Mouse (Mus musculus) CD4-positive, CD25-positive, alpha-beta regulatory T cell, adult 4 months (primary cell): ENCODE results near the gene Mphosph10. TPM values are rescaled to one million over a fixed set of nuclear protein-coding genes. Genes with fewer than 3 reads are reported as not detected.

Source experiments
- ATAC-seq: one replicate; pipeline ENCODE4 v1.8.0; 2017
- polyA plus RNA-seq, 2 experiments: library from polyadenylated mRNA; unstranded; fragments of 100-300 nt; shearing (Covaris generic); gene quantifications; one replicate each; pipeline ENCODE4 v1.2.1; 2017

Mphosph10 gene
- 10 to 100 TPM; 53.8 to 64.5 TPM for polyA plus RNA-seq

DNA sequence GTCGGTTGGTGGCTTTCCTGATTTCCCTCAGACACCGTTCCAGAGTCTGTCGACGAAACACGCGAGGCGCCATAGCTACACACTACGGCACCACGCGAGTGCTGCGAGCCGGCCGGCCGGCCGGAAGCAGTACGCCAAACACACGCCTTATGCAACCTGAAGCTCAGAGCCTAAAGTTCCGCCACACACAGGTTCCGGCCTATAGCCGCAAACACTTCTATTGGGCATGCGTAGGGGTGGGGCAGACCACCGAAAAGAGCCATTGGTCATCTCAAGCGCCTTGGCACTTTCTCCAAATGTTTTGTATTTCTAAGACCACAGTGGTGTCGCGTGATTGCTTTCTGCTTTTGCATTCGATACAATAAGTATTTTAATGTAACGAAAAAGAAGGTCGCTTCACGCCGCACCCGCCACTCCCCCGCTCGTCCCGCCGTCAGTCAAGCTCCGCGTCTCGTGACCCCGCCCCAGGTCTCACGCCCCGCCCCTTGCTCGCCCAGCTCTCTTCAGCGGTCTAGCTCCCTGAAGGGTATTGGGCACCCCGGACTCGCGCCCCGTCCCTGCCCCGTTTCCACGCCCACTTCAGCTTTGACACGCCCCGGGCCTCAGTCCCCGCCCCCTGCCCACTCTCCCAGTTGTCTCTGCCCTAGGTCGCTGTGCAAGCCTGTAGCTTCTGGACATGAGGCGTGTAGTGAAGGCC lies at the start of gene Mphosph10, which contains the start of gene Mcee:
Gene Mphosph10 (minus strand): TSS at position 147 of the 697 bp plus-strand sequence.
Gene Mcee (plus strand): TSS at position 486 of the 697 bp plus-strand sequence.
- ATAC-seq = peak; percentile 87

DNA sequence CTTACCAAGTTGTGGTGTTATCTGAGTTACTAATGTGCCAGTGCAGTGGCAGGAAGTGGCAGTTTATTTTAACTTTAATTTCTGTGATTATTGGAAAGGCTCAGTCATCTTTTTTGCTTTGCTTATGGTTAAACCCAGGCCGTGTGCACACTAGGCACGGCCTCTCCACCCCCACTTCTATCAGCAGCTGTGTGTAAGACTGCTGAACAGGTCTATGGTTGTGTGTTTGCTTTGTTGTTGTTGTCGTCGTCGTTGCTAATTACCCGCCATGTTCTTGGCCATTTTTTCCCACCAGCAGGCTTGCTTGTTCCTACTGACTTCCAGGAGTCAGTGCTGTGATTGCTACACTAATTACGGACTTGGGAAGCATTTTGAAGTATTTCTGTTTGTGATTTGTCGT lies 48.5 kb upstream of the Mphosph10 start:
- ATAC-seq = no peak

DNA sequence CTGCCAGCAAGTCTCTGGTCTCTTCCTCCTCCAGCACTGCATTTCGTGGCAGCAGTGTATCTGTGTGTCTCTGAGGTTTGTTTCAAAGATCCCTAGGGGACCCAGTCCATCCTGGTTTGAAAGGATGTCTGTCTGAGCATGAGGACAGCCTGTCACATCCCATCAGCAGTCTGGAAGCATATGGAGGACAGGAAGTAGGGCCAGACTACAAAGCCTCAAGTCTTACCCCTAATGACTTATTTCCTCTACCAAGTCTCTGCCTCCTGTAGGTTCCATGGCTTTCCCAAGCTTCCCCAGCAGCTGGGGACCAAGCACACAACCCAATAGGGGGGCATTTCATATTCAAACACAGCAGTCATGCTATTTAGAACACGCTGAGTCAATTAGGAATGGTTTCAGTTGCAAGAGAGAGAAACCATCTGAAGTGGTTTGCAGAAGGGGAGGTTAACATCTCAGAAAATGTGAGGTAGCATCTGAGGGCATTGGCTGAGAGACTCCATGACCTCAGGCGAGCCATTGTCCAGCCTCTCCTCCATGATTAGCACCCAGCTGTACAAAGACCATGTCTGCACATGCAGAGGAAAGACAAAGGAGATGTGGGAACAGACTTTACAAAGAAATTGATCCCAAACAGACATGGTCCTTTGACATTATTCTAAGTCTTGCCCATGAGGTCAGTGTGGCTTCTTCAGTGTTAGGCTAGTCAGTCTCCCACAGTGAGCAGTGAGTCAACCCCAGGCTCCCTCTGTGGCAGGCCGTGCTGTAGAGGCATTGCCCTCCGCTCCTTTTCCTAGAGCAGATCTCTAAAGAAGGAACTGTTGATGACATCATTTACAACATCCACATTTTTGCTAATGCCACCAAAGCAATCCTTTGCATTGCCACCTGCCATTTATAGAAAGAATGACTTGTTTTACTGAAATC lies 47.8 kb upstream of the Mphosph10 start:
- no peak for ATAC-seq

DNA sequence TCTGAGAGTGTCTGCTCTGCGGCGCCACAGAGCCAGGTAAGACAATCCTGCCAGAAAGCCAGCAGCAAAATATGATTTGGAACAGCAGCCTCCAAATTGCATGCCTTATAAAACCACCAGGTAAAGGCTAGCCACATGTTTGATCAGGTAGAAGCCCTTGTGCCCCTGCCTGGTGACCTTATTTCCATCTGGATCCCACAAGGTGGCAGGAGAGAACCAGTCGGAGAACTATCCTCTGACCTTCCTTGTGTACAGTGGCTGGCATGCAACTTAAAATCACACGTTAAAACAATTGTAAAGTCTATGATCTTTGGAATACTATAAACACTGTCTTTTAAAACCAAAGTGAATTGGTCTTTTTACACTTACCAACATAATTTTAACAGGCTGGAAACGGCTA lies 32.8 kb upstream of the Mphosph10 start:
- ATAC-seq = no peak

DNA sequence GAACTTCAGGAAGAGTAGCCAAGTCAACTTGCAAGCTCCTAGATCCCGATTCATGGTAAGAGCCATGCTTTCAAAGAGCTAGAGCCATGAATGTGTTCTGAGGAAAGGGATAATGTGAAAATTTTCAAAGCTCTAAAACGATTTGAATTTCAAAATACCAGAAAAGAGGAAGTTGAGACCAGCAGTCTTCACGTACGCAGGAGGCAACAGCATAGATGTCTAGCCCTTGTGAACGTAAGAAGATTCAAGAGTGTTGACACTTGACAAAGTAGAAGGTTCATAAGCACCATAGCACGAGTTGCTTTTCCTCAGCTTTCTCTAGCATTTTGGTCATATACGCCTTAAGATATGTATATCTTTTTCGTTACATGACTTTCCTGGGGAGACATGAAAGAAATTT lies 11.9 kb upstream of the Mphosph10 start:
- no peak for ATAC-seq

DNA sequence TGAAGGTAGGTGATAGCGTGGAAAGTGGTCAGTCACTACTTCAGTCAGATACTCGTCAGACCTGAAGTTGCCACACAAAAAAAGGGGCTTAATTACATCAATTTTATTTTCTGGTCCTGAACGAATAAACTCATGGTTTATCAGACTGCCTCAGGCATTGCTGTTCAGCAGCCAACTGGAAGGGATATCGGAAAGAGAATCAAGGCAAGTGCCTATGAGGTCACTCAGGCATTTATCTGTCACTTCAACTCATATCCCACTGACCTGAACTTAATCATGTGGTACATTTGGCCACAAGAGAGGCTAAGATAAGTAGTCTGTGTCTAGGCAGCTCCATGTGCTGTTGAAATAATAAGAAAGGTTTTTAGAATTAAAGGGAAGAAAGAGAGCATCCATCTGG lies 10.4 kb upstream of the Mphosph10 start:
- ATAC-seq = no peak

DNA sequence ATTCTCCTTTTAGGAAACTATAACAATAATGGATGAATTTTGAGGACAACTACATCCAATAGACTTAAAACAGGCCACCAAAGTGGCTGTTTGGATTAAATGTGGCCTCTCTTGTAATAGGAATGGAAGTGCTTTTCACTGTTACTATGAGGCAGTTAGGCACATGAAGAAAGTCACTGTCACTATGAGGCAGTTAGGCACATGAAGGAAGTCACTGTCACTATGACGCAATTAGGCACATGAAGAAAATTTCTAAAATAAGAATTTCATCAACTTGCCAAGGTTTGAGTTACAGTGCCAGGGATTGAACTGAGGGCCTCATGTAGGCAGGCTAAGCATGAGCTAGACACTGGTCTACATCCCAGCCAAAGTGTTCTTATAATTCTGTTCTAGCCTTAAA lies 8.7 kb upstream of the Mphosph10 start:
- ATAC-seq = no peak

DNA sequence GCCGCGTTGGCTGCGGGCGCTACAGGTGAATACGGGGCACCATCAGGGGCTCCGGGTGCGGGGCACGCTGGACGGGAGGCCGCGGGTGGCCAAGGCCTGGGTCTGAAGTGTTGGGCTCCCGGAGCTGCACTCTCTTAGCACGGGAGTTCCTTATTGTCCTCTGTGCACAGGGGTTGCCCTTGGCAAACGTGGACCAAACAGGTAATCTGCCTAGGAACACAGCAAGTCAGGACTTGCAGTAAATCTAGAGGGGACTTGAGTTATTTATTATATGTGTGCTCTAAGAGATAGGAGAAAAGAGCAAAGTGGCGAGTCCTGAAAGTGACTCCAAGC lies 717 bp upstream of the Mphosph10 start:
- peak; percentile 21 for ATAC-seq

DNA sequence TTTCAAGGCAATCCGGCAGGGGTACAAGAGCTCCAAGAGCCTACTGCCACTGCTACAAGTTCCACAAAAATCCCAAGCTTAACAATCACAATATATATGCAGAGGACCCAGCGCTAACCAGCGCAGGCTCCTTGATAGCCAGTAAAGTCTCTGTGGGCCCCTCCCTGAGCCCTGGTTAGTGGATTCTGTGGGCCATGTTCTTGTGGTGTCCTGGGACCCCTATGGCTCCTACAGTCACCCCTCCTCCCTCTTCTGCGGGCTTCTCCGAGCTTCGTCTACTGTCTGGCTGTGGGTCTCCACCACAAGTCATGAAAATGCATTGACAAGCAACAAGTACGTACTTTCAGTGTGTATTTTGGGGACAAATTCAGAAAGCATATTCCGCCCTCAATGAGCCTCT lies 589 bp downstream of the Mphosph10 start:
- ATAC-seq = no peak

DNA sequence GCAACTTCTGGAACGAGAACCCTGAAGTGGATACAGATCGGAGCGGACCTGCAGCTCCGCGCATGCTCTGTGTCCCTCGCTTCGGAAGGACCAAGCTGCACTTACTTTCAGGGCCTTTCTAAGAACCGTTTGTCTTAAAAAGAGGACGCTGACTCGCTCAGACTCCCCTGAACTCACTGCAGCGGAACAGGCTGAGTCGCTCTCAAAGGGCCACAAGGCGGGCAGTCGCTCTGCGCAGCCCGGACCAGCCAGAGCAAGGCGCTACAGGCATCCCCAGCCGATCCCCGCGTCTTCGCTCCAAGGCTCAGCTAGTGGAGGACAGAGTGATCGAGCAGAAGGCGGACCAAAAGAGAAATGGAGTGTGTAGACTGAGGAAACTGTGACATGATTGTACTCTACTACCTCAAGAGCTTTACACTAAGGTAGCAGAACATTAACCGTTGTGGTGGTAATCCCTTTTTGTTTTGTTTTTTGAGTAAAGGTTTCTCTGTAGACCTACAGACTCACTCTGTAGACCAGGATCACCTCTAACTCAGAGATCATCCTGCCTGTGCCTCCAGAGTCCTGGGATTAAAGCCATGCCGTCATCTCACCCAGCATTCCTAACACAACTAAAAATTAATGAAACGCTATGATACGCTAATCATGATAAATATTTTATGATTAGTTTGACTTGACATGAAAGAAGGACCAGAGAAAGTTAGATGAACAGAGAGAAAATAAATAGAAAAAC lies 18.1 kb downstream of the Mphosph10 start, which contains the start of gene Fan1:
Gene Fan1 (minus strand): TSS at position 266 of the 733 bp plus-strand sequence.
- peak; percentile 97 for ATAC-seq

DNA sequence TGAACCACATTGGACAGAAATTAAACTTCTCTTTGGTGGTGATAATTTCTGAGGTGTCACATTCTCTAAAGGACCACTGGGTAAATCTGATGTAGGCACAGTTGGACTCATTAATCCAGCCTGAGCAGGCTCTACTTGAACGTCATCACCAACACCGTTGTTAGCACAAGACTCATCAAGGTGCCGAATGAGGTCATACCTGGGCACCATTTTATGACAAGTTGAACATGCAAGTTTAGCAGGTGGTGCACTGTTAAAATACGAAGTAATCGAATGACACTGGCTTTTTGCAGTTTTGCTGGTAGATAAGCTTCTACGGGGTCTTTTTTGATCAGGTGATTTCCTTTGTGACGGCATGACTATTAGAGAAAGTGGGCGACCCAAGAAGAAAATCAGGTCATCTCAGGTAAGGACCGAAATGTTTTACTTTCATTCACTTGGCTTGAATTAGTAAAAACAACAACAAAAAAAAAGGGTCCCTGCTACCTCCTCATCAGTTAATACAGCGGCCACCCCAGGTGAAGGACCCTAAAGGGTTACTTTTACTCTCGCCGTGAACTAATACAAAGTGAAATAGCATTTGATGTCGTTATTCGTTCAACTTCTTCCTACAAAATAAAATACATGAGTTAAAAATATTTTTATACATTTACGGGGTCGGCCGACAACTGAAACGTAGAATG lies 18.8 kb downstream of the Mphosph10 start:
- ATAC-seq = peak; percentile 36

DNA sequence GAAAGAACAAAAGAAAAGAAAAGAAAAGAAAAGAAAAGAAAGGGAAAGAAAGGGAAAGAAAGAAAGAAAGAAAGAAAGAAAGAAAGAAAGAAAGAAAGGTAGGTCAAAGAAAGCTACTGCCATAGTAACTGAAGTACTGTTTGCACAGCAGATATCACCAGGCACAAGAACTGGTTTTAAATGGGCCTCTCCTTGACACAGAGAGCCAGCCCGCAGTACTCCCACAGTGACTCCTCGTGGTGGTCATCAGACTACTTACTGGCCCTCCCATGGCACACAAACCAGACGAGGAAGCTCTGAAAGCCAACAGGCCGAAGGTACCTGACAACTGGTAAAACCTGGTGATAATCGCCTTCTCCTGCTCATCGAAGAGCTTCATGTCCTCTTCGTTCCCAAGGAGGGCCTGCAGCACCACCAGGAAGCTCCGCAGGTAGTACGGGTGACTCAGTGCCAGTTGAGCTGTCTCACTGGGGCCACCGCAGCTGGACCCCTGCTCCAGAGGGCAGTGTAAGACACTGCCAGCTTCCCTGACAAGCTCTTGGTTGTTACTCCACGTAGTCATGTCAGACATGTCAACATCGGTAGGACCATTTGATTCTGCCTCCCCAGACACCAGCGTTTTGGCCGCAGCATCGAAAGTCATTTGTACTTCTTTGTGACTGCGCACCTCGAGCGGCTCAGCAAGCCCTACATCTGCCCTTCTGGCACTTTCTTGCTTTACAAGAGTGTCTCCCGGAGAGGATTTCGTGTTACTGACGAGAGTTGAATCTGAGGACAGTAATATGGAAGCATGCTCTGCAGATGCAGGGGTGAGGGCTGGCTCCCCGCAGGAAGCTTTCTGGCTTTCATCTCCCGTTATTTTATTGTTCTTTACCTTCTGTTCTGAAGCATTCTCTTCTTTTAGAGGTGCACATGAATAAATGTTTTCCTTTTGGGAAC lies 19.9 kb downstream of the Mphosph10 start:
- ATAC-seq = no peak

DNA sequence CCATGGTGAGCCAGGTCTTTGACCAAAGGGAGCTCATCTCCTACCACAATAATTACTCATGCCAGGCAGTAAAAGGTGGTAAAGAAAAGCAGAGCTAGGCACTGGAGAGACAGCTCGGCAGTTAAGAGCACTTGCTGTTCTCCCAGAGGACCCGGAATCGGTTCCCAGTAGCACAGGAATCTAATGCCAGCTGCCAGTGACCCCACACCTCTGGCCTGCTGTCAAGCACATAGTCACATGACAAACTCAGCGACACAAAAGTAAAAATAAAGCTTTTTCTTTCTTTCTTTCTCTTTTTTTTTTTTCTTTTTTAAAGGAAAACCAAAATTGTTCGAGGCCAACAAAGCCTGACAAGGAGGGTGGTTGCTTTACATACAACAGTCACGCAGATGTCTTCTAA lies 22.2 kb downstream of the Mphosph10 start:
- ATAC-seq = no peak

DNA sequence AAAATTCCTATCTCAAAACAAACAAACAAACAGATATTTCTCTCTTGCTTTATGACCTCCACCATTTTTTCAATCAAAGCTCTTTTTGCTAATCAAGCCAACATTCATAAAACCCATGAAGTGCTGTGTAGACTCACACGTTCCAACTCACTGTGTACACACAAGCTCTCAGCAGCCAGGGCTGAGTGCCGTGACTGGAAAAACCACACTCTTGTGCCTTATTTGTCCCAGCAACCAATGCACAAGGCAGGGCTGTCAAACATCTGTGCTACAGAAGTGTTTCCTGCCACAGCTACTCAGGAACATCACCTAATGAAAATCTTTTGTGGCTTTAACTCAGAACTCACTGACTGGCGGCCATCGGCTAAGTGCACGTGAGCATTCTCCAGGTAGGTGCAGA lies 26.2 kb downstream of the Mphosph10 start:
- ATAC-seq = no peak

DNA sequence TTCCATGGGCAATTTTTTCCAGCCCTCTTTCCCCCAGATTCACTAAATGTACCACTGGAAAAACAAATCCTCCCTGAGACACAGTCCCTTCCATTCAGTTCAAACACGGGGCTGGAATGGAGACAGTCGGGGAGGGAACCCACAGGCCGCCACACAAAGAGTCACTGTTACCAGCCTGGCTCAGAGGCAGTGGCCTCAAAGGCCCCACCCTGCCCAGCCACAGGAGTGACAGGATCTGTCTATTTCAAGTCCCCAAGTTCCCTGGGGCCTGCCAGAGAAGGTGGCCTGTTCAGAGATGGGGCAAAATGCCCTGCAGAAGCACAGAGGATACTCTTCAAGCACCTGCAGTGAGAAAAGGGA lies 31.5 kb downstream of the Mphosph10 start:
- no peak for ATAC-seq

DNA sequence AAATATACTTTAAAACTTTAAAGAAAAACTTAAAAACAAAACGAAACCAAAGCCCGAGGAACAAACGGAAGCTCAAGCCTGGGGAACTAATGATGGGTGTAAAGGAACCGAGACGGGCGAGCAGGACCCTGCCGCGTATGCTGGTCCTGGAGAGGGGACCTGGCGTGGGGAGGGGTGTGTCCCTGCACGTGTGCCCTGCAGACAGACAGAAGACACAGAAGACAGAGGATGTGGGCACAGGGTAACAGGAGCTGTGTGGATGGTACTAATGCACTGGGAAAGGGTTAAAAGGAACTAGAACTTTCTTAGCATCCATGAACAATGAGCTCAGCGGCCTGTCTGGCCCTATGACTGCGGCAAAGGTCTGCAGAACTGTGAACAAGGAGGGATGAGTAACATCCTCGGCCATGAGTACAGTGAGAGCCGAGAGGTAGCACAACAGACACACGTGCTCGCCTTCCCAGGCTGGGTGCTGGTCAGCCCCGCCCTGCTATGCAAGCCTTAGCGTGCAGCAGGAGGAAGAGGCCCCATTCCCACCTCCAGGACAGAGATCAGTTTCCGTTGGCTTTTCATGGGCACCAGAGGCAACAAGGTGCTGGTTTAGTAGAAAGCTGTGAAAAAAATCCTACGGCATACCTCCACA lies 32.0 kb downstream of the Mphosph10 start:
- no peak for ATAC-seq

DNA sequence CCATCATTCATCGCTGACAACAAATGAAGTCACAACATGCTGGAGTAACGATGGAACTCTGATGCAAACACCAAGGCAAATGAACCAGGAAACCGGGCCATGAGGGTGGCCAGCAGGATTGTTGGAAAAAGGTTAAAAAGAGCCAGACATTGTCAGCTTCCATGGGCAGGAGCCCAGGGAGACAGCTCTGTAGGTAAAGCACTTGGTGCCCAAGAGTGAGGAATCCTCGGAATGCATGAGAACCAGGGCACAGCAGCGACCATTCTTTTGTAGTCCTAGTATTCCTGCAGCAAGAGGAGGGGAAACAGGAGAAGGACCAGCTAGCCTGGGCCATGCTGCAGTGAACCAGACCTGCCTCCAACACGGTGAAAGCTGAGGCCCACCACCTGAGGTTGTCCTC lies 33.4 kb downstream of the Mphosph10 start:
- ATAC-seq = no peak

DNA sequence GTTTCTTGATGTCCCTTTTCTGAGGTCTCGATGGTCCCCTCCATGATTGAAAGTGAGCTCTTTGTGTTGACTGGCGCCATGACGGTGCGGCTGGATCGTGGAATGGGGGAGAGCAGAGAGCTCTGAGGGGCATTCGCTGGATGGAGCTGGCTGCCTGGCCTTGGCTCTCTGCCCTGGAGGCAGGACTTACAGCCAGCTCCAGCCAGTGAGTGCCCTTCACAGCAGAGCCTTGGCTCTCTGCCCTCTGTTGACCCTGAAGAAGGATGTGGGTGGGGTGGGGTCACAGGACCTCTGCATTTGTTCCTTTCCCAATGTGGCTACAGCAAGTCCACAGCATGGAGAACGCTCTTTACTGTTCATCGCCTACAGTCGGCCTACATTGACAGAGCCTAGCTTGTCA lies 34.7 kb downstream of the Mphosph10 start:
- ATAC-seq = no peak

DNA sequence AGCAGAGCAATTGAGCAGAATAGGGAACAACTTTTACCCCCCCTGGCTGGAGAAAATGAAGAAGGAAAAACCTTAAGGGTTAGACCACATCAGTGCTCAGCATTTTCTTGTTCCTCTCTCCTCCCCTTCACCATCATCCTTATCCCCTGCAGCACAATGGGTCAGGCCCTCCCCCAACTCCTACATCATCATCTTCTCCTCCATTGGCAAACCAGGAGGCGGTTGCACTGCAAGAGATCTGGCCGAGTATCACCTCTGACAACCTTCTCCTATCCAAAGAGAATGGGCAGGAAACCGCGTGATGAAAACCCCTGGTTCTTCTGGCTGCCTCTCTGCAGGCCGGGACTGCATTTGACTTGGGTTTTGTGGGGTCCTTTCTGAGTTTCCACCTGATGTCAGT lies 35.4 kb downstream of the Mphosph10 start:
- ATAC-seq = no peak

DNA sequence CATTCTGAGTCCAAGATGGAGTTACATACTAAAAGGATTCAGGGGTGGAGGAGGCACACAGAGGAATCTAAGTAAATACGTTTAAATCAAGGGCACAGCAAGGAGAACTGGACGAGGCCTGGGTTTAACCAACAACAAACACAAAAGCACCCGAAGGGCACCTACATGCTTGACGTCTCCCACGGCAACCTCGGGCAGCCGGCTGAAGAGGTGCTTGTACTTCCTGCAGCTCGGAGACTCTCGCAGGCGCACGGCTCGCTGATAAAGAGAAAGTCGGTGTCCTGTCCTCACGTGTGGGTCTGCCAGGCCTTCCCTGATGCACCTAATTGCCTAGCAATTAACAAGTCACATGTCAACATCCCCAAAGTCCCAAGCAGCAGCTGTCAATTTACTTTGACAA lies 37.9 kb downstream of the Mphosph10 start:
- ATAC-seq = no peak

DNA sequence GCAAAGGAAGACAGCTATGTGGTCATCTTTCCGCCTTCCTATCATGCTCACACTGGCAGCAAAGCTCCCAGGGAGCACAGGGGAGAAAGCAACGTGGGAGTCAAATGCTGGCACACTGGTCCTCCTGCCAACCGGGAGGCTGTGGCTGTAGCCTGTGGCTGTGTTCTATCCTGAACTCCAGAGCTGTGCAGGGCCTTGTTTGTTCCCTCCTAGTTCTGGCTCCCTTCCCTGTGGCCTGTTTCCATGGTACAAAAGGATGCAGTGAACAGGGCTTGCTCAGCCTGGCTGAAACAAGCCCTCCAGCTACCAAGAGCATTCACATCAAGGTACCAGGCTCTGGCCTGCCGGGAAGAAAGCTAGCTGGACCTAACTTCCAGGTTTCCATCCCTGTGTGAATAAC lies 41.0 kb downstream of the Mphosph10 start:
- no peak for ATAC-seq
